Mouse (Mus musculus): Measurements from ENCODE around the gene Arhgap9. TPM values are rescaled to one million over a fixed set of nuclear protein-coding genes. Genes with fewer than 3 reads are reported as not detected.

Gene Arhgap9
- polyA plus RNA-seq, 1 experiment from 2014 or later = 3.1 TPM

- no peak for ATAC-seq (ENCODE audit: low FRiP score, low TSS enrichment)
- no peak overlapping the region for H3K9ac ChIP-seq (ENCODE audit: low read depth, low read length)
- H3K4me1 ChIP-seq (ENCODE audit: control insufficient read depth, insufficient read depth, low read length) = peaks cover 28% of the 10 kb centered on the region
- no peaks in the 10 kb centered on the region for H3K9me3 ChIP-seq (ENCODE audit: control insufficient read depth, low read length)
- peaks cover 68% of the 10 kb centered on the region for H3K36me3 ChIP-seq (ENCODE audit: control insufficient read depth, insufficient read depth, low read length)
- WGBS = 77% methylated on average over 7 of the region's 13 CpGs
- no peaks in the 10 kb centered on the region for H3K27me3 ChIP-seq (ENCODE audit: control insufficient read depth, insufficient read depth, low read length)
- no peak overlapping the region for H3K27ac ChIP-seq (ENCODE audit: low read depth, low read length)
- H3K4me3 ChIP-seq (ENCODE audit: low read length) = no peak overlapping the region
- no peak overlapping the region for H3K4me2 ChIP-seq (replicated peaks; ENCODE audit: low read depth, low read length)
These were observed 36.1 kb upstream of the Arhgap9 start for GRCm38 (mm10) chr10:127285644-127286043.

- Histone ChIP-seq H3K9me3 (ENCODE audit: control insufficient read depth, low read length) (no peaks in the 10 kb centered on the region), H3K4me1 (ENCODE audit: control insufficient read depth, insufficient read depth, low read length) (peaks cover 28% of the 10 kb centered on the region), H3K36me3 (ENCODE audit: control insufficient read depth, insufficient read depth, low read length) (peaks cover 63% of the 10 kb centered on the region), H3K4me2 (replicated peaks; ENCODE audit: low read depth, low read length) (no peak overlapping the region), H3K27me3 (ENCODE audit: control insufficient read depth, insufficient read depth, low read length) (no peaks in the 10 kb centered on the region), H3K4me3 (ENCODE audit: low read length) (no peak overlapping the region), H3K27ac (ENCODE audit: low read depth, low read length) (no peak overlapping the region), H3K9ac (ENCODE audit: low read depth, low read length) (no peak overlapping the region)
- ATAC-seq (ENCODE audit: low FRiP score, low TSS enrichment) = no peak
- 70% methylated on average over 7 of the region's 7 CpGs for WGBS
These were observed 35.6 kb upstream of the Arhgap9 start for GRCm38 (mm10) chr10:127286194-127286593.

GRCm38 (mm10) chr10:127286730-127287129 is 35.0 kb upstream of the Arhgap9 start:
- Histone ChIP-seq H3K36me3 (ENCODE audit: control insufficient read depth, insufficient read depth, low read length) (peaks cover 57% of the 10 kb centered on the region), H3K27ac (ENCODE audit: low read depth, low read length) (no peak overlapping the region), H3K9ac (ENCODE audit: low read depth, low read length) (peak overlapping the region; percentile 83; the same call in 1 of the 2 replicates), H3K4me3 (ENCODE audit: low read length) (no peak overlapping the region), H3K27me3 (ENCODE audit: control insufficient read depth, insufficient read depth, low read length) (no peaks in the 10 kb centered on the region), H3K4me1 (ENCODE audit: control insufficient read depth, insufficient read depth, low read length) (peaks cover 32% of the 10 kb centered on the region), H3K4me2 (replicated peaks; ENCODE audit: low read depth, low read length) (peak overlapping the region; percentile 90; the same call in 1 of the 2 replicates), H3K9me3 (ENCODE audit: control insufficient read depth, low read length) (no peaks in the 10 kb centered on the region)
- no peak for ATAC-seq (ENCODE audit: low FRiP score, low TSS enrichment)
- WGBS = 60% methylated on average over 7 of the region's 7 CpGs

GRCm38 (mm10) chr10:127287271-127287935 is 34.4 kb upstream of the Arhgap9 start:
- ATAC-seq (ENCODE audit: low FRiP score, low TSS enrichment) = no peak
- Histone ChIP-seq H3K27ac (ENCODE audit: low read depth, low read length) (peak overlapping the region; percentile 98; the same call in 1 of the 2 replicates), H3K27me3 (ENCODE audit: control insufficient read depth, insufficient read depth, low read length) (no peaks in the 10 kb centered on the region), H3K36me3 (ENCODE audit: control insufficient read depth, insufficient read depth, low read length) (peaks cover 50% of the 10 kb centered on the region), H3K4me2 (replicated peaks; ENCODE audit: low read depth, low read length) (peak overlapping the region; percentile 90), H3K4me1 (ENCODE audit: control insufficient read depth, insufficient read depth, low read length) (peaks cover 39% of the 10 kb centered on the region), H3K4me3 (ENCODE audit: low read length) (peak overlapping the region; percentile 62), H3K9me3 (ENCODE audit: control insufficient read depth, low read length) (no peaks in the 10 kb centered on the region), H3K9ac (ENCODE audit: low read depth, low read length) (peak overlapping the region; percentile 83)
- WGBS = 71% methylated on average over 15 of the region's 15 CpGs

- no peak for ATAC-seq (ENCODE audit: low FRiP score, low TSS enrichment)
- no peaks in the 10 kb centered on the region for H3K9me3 ChIP-seq (ENCODE audit: control insufficient read depth, low read length)
- peak overlapping the region; percentile 62 for H3K4me3 ChIP-seq (ENCODE audit: low read length)
- peak overlapping the region; percentile 83 for H3K9ac ChIP-seq (ENCODE audit: low read depth, low read length)
- peaks cover 45% of the 10 kb centered on the region for H3K36me3 ChIP-seq (ENCODE audit: control insufficient read depth, insufficient read depth, low read length)
- H3K27ac ChIP-seq (ENCODE audit: low read depth, low read length) = peak overlapping the region; percentile 98
- peak overlapping the region; percentile 90 for H3K4me2 ChIP-seq (replicated peaks; ENCODE audit: low read depth, low read length)
- peaks cover 39% of the 10 kb centered on the region for H3K4me1 ChIP-seq (ENCODE audit: control insufficient read depth, insufficient read depth, low read length)
- WGBS = 0% methylated on average over 3 of the region's 3 CpGs
- H3K27me3 ChIP-seq (ENCODE audit: control insufficient read depth, insufficient read depth, low read length) = no peaks in the 10 kb centered on the region
These were observed 33.8 kb upstream of the Arhgap9 start for GRCm38 (mm10) chr10:127287936-127288293.

- peaks cover 39% of the 10 kb centered on the region for H3K4me1 ChIP-seq (ENCODE audit: control insufficient read depth, insufficient read depth, low read length)
- H3K27me3 ChIP-seq (ENCODE audit: control insufficient read depth, insufficient read depth, low read length) = no peaks in the 10 kb centered on the region
- H3K27ac ChIP-seq (ENCODE audit: low read depth, low read length) = peak overlapping the region; percentile 98
- peak; percentile 28 for ATAC-seq (ENCODE audit: low FRiP score, low TSS enrichment)
- H3K4me2 ChIP-seq (replicated peaks; ENCODE audit: low read depth, low read length) = peak overlapping the region; percentile 90
- peaks cover 43% of the 10 kb centered on the region for H3K36me3 ChIP-seq (ENCODE audit: control insufficient read depth, insufficient read depth, low read length)
- no peaks in the 10 kb centered on the region for H3K9me3 ChIP-seq (ENCODE audit: control insufficient read depth, low read length)
- H3K9ac ChIP-seq (ENCODE audit: low read depth, low read length) = peak overlapping the region; percentile 83
- H3K4me3 ChIP-seq (ENCODE audit: low read length) = peak overlapping the region; percentile 62
- whole genome bisulfite sequencing = under 1% methylated on average over 22 of the region's 28 CpGs
These were observed 33.4 kb upstream of the Arhgap9 start for GRCm38 (mm10) chr10:127288328-127288799.

GRCm38 (mm10) chr10:127288800-127289572 is 32.8 kb upstream of the Arhgap9 start, which contains the start of gene Mbd6:
TSS of gene Mbd6 (minus strand) at chr10:127289018.
- H3K4me2 ChIP-seq (replicated peaks; ENCODE audit: low read depth, low read length) = peak within 1 kb of the TSS; percentile 90
- peak within 1 kb of the TSS; percentile 83 for H3K9ac ChIP-seq (ENCODE audit: low read depth, low read length)
- peaks cover 39% of the 10 kb centered on the region for H3K4me1 ChIP-seq (ENCODE audit: control insufficient read depth, insufficient read depth, low read length)
- H3K27me3 ChIP-seq (ENCODE audit: control insufficient read depth, insufficient read depth, low read length) = no peaks in the 10 kb centered on the region
- peaks cover 43% of the 10 kb centered on the region for H3K36me3 ChIP-seq (ENCODE audit: control insufficient read depth, insufficient read depth, low read length)
- ATAC-seq (ENCODE audit: low FRiP score, low TSS enrichment) = peak; percentile 18
- H3K4me3 ChIP-seq (ENCODE audit: low read length) = peak within 1 kb of the TSS; percentile 62
- WGBS = under 1% methylated on average over 23 of the region's 65 CpGs
- H3K9me3 ChIP-seq (ENCODE audit: control insufficient read depth, low read length) = no peaks in the 10 kb centered on the region
- peak within 1 kb of the TSS; percentile 98 for H3K27ac ChIP-seq (ENCODE audit: low read depth, low read length)

GRCm38 (mm10) chr10:127289573-127290191 is 32.1 kb upstream of the Arhgap9 start:
- peak overlapping the region; percentile 90 for H3K4me2 ChIP-seq (replicated peaks; ENCODE audit: low read depth, low read length)
- ATAC-seq (ENCODE audit: low FRiP score, low TSS enrichment) = no peak
- H3K36me3 ChIP-seq (ENCODE audit: control insufficient read depth, insufficient read depth, low read length) = peaks cover 43% of the 10 kb centered on the region

More at GRCm38 (mm10) chr10:127289573-127290191, 32.1 kb upstream of the Arhgap9 start:
- WGBS = 2% methylated on average over 15 of the region's 15 CpGs
- peak overlapping the region; percentile 38; the same call in 1 of the 2 replicates for H3K9ac ChIP-seq (ENCODE audit: low read depth, low read length)
- peak overlapping the region; percentile 62 for H3K4me3 ChIP-seq (ENCODE audit: low read length)
- no peaks in the 10 kb centered on the region for H3K27me3 ChIP-seq (ENCODE audit: control insufficient read depth, insufficient read depth, low read length)
- peak overlapping the region; percentile 98 for H3K27ac ChIP-seq (ENCODE audit: low read depth, low read length)
- no peaks in the 10 kb centered on the region for H3K9me3 ChIP-seq (ENCODE audit: control insufficient read depth, low read length)
- peaks cover 39% of the 10 kb centered on the region for H3K4me1 ChIP-seq (ENCODE audit: control insufficient read depth, insufficient read depth, low read length)

All from kidney, embryonic 14.5 days (tissue).